Mouse (Mus musculus): ENCODE results near the gene Pdzd7. TPM values are rescaled to one million over a fixed set of nuclear protein-coding genes. Genes with fewer than 3 reads are reported as not detected.

Pdzd7 gene
- polyA plus RNA-seq, 1 experiment from 2014 or later, result 0.33 TPM

- ATAC-seq (ENCODE audit: low FRiP score, low TSS enrichment) (peak; percentile 27; the same call in 1 of the 2 replicates), DNase-seq (ENCODE audit: low spot score) (peak; percentile 44)
- 11% methylated on average over 17 of the region's 17 CpGs for WGBS
- peaks cover 14% of the 10 kb centered on the region; the same call in 1 of the 2 replicates for H3K27me3 ChIP-seq (ENCODE audit: control insufficient read depth, insufficient read depth, low read length)
- peak overlapping the region; percentile 71 for H3K4me2 ChIP-seq (replicated peaks; ENCODE audit: low read depth)
- 0 out of 2 replicates have a peak overlapping the region, but pooled peaks have one; percentile 9 for H3K27ac ChIP-seq (replicated peaks)
- peak overlapping the region; percentile 29 for H3K4me3 ChIP-seq (ENCODE audit: low read depth, low read length)
- H3K4me1 ChIP-seq (replicated peaks; ENCODE audit: control insufficient read depth, insufficient read depth), result peaks cover 17% of the 10 kb centered on the region
- H3K36me3 ChIP-seq (ENCODE audit: control insufficient read depth, insufficient read depth, low read length), result no peaks in the 10 kb centered on the region
- H3K9me3 ChIP-seq (ENCODE audit: control insufficient read depth, low read length), result no peaks in the 10 kb centered on the region
- H3K9ac ChIP-seq (ENCODE audit: low read length), result peak overlapping the region; percentile 47; the same call in 1 of the 2 replicates
- TF ChIP-seq EP300 (optimal IDR thresholded peaks at IDR 0.05) (no peak), CTCF (IDR thresholded peaks at IDR 0.05; ENCODE audit: low read depth) (peak; percentile 72)
Observed at GRCm38 (mm10) chr19:45078971-45079764, 33.7 kb upstream of the Pdzd7 start.

- 18% methylated on average over 20 of the region's 20 CpGs for WGBS
- Histone ChIP-seq H3K4me3 (ENCODE audit: low read depth, low read length) (no peak overlapping the region), H3K4me1 (replicated peaks; ENCODE audit: control insufficient read depth, insufficient read depth) (peaks cover 17% of the 10 kb centered on the region)
Observed at GRCm38 (mm10) chr19:45077742-45078645, 32.5 kb upstream of the Pdzd7 start.

GRCm38 (mm10) chr19:45076586-45077510 is 31.3 kb upstream of the Pdzd7 start:
- no peak for TF ChIP-seq EP300 (optimal IDR thresholded peaks at IDR 0.05)
- TF ChIP-seq CTCF (IDR thresholded peaks at IDR 0.05; ENCODE audit: low read depth), result peak; percentile 72
- ATAC-seq (ENCODE audit: low FRiP score, low TSS enrichment), result no peak
- WGBS, result 3% methylated on average over 56 of the region's 62 CpGs
- H3K27ac ChIP-seq (replicated peaks), result 0 out of 2 replicates have a peak overlapping the region, but pooled peaks have one; percentile 13
- peak overlapping the region; percentile 45 for H3K4me3 ChIP-seq (ENCODE audit: low read depth, low read length)
- DNase-seq (ENCODE audit: low spot score), result peak; percentile 70
- peak overlapping the region; percentile 95 for H3K4me2 ChIP-seq (replicated peaks; ENCODE audit: low read depth)
- no peaks in the 10 kb centered on the region for H3K36me3 ChIP-seq (ENCODE audit: control insufficient read depth, insufficient read depth, low read length)
- no peaks in the 10 kb centered on the region for H3K9me3 ChIP-seq (ENCODE audit: control insufficient read depth, low read length)
- peaks cover 17% of the 10 kb centered on the region for H3K4me1 ChIP-seq (replicated peaks; ENCODE audit: control insufficient read depth, insufficient read depth)
- H3K27me3 ChIP-seq (ENCODE audit: control insufficient read depth, insufficient read depth, low read length), result peaks cover 14% of the 10 kb centered on the region; the same call in 1 of the 2 replicates
- peak overlapping the region; percentile 48 for H3K9ac ChIP-seq (ENCODE audit: low read length)

More at GRCm38 (mm10) chr19:45077742-45078645, 32.5 kb upstream of the Pdzd7 start:
- ATAC-seq (ENCODE audit: low FRiP score, low TSS enrichment) (no peak), DNase-seq (ENCODE audit: low spot score) (no peak)
- H3K27me3 ChIP-seq (ENCODE audit: control insufficient read depth, insufficient read depth, low read length), result peaks cover 14% of the 10 kb centered on the region; the same call in 1 of the 2 replicates
- H3K36me3 ChIP-seq (ENCODE audit: control insufficient read depth, insufficient read depth, low read length), result no peaks in the 10 kb centered on the region
- H3K9ac ChIP-seq (ENCODE audit: low read length), result no peak overlapping the region
- no peak overlapping the region for H3K4me2 ChIP-seq (replicated peaks; ENCODE audit: low read depth)
- TF ChIP-seq CTCF (IDR thresholded peaks at IDR 0.05; ENCODE audit: low read depth) (no peak), EP300 (optimal IDR thresholded peaks at IDR 0.05) (no peak)
- no peak overlapping the region for H3K27ac ChIP-seq (replicated peaks)
- no peaks in the 10 kb centered on the region for H3K9me3 ChIP-seq (ENCODE audit: control insufficient read depth, low read length)

- Histone ChIP-seq H3K27me3 (ENCODE audit: control insufficient read depth, insufficient read depth, low read length) (peaks cover 14% of the 10 kb centered on the region; the same call in 1 of the 2 replicates), H3K27ac (replicated peaks) (no peak overlapping the region), H3K9ac (ENCODE audit: low read length) (0 out of 2 replicates have a peak overlapping the region, but pooled peaks have one; percentile 48), H3K9me3 (ENCODE audit: control insufficient read depth, low read length) (no peaks in the 10 kb centered on the region), H3K36me3 (ENCODE audit: control insufficient read depth, insufficient read depth, low read length) (no peaks in the 10 kb centered on the region), H3K4me3 (ENCODE audit: low read depth, low read length) (peak overlapping the region; percentile 75), H3K4me2 (replicated peaks; ENCODE audit: low read depth) (peak overlapping the region; percentile 95), H3K4me1 (replicated peaks; ENCODE audit: control insufficient read depth, insufficient read depth) (peaks cover 17% of the 10 kb centered on the region)
- DNase-seq (ENCODE audit: low spot score) (no peak), ATAC-seq (ENCODE audit: low FRiP score, low TSS enrichment) (no peak)
- whole genome bisulfite sequencing, result 21% methylated on average over 17 of the region's 17 CpGs
- TF ChIP-seq CTCF (IDR thresholded peaks at IDR 0.05; ENCODE audit: low read depth), result no peak
- no peak for TF ChIP-seq EP300 (optimal IDR thresholded peaks at IDR 0.05)
Observed at GRCm38 (mm10) chr19:45076036-45076575, 30.6 kb upstream of the Pdzd7 start.
